Mouse (Mus musculus) spleen, postnatal 36 days (tissue): ENCODE results near the gene Rbm38.
A peak's percentile ranks its signal among the peaks of the same experiment; 100 is the strongest.

Experiments
- DNase-seq, 2 experiments: peaks; one replicate each; pipeline ENCODE4 v3.0.0; 2022; ENCODE audit warnings: low spot score in 2 of 2, mixed read lengths in 1 of 2

The Rbm38 gene

DNA sequence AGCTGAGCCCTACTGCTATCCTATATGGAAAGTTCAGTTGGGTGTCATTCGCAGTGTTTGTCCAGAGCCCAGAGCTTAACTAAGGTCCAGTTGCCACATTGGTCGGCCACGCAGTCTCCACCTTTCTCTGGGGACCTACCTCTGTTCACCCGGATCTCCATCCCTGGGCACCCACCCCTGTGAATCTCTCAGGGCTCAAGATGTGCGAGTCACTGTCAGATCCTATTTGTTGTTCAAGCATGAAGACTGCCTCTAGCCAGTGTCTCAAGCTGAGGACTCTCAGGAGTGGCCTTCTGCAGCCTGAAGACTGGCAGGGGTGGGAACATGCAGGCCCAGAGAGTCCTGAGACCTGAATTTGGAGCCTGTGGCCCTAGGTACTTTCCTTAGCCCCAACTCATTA is 15.8 kb downstream of the Rbm38 start:
- no peak for DNase-seq

DNA sequence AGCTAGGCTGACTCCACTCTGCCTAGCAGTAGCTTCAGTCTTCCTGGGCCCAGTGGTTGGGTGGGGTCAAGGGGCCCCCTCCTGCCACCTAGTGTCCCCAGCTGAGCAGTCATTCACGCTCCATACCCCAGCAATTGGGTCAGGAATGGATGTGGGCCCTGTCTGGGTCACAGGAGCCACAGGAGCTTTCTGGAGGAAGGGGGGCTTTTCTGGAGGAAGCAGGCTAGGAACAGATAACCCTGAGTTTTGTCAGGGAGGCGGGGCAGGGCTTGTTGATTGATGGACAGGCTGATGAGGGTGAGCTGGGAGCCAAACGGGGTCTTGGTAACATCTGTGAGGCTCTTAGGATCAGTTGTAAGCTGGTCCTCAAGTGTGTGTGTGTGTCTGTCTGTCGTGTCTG is 16.3 kb downstream of the Rbm38 start:
- DNase-seq, result no peak

DNA sequence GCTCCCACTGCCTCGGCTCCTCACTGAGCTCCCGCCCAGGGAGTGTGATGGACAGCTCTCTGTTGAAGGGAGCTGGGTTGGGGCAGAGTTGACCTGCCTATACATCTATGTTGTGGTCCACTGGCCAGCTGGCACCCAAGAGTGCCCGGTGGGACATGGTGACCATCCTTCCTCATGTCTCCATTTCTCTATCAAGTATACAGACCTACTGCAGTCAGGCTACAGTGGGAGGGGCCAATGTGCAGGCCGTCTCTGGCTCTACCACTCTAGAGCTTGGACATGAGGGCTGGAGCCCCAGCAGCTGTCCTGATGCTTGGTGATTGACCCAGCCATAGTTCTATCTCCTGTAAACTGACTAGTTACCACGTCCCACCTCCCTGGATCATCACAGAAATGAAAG is 17.0 kb downstream of the Rbm38 start:
- DNase-seq, result no peak

DNA sequence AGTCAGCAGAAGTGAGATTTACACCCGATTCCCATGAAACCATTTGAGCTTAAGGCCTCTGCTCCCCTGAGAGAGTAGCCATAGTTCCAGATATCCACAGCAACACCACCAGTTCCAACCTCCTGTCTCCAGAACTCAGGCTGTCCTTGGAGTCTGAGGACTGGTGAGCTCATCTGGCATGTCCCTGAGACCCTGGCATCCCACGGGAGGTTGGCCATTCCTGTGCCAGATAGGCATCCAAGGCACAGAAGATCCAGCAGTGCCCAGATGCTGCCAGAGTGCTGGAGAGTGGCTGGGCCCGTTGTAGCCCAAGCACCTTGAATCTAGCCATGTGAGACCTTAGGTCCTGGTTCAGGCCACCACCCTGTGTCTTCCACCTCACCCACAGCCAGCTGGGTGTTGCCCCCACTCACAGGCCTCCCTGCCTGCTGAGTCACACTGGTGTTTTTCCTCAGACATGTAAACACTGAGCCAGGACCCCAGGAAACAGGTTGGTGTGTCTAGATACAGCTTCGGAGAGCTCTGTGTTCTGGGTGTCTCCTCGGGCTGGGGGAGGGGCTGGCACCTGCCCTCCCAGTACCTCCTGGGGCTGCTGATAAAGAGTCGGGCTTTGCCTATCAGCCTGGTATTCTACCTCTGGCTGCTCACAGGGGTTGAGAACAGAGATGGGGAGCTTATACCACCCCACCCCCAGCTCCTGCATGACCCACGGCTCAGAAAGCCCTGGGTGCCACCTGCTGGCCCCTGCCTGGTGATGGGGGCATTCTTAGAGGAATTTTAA is 17.7 kb downstream of the Rbm38 start:
- peak; percentile 77 to 88 for DNase-seq

DNA sequence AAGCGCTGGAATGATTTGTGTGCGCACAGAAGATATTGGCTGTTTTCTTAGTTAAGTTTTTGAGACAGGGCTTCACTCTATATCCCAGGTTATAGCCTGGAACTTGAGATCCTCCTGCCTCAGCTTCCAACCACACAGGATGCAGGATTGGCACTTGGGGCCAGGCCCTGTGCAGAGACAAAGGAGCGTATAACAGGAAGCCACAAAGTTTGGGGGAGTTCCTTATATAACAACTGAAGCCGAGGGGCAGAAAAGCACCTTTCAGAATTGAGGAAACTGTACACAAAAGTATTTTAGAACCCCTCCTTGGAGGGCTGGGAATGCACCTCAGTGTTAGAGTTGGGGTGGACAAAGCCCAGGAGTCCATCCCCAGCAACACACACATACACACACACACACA is 18.7 kb downstream of the Rbm38 start:
- DNase-seq, result no peak

DNA sequence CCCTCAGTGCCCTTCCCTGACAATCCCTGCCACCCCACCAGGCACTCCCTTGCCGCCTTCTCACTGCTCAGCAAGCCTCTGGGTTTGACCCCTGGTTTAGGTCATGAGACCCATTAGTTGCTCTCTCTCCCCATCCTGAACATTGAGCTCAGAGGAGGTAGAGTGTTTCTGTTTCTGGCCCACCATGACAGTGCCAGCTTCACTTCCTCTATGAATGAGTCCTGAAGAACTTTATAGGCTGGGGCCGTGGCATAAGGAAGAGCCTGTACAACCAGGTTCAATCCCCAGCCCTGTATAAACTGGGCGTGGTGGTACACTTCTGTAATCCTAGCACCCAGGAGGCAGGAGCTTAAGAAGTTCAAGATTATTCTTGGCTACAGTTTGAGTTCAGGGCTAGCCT is 20.5 kb downstream of the Rbm38 start:
- no peak for DNase-seq

DNA sequence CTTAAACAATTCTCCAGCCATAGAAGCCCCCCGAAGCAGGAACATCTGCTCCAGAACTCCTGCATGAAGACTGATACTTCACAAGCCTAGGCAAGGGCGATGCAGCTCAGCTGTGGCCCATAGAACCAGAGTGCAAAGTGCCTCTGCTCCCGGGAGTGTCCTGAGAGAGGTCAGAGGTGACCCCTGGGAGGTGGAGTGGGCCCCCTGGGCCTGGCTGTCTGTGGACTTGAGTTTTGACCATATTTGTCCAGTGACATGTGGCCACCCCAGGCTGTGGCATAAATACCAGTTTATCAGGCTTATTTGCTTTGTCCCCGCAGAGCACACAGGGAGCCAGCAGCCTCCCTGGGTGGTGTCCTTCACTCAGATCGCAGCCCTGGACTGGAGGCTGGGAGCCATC is 20.9 kb downstream of the Rbm38 start:
- no peak for DNase-seq

DNA sequence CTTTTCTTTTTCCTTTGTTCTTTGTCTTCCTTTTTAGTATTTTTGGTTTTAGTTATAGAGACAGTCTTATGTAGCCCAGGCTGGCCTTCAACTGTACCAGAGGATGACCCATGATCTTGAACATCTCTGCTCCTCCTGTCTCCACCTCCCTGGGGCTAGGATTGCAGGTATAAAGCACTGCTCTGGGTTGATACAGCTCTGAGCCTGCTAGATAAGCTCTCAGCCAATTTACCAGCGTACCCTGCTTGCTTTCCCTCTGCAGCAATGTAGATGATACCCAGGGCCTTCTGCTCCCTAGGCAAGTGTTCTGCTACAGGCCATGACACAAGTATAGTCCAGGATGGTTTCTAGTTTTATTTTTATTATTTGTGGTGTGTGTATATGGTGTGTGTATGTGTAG is 21.6 kb downstream of the Rbm38 start:
- DNase-seq, result no peak

DNA sequence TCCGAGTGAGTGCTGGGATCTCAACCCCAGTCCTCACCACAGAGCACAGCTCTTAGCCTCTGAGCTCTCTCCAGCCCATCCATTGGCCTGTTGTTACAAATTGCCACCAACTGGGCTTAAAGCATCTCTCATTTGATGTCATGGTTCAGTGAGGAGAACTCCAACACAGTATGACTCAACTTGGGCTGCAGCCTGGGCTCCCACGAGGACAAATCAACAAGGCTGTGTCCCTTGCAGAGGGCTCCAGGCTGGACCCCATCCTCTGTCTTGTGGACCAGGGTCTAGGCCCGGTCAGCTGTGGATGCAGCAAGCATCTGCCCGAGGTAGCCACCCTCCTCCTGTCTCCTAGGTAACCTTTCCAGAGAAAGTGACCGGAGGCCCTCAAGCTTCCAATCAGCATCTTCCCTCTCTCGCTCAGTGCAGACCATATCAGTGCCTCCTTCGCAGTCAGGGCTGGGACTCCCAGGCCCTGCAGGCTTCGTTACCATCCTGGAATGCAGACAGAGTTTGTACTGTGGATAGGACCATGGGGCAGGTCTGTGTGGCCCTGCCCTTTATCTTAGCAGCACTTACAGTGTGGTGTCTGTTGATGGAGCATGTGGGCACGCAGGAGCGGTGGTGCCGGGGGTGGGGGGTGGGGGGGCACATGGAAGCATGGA is 22.3 kb downstream of the Rbm38 start:
- DNase-seq, result no peak

DNA sequence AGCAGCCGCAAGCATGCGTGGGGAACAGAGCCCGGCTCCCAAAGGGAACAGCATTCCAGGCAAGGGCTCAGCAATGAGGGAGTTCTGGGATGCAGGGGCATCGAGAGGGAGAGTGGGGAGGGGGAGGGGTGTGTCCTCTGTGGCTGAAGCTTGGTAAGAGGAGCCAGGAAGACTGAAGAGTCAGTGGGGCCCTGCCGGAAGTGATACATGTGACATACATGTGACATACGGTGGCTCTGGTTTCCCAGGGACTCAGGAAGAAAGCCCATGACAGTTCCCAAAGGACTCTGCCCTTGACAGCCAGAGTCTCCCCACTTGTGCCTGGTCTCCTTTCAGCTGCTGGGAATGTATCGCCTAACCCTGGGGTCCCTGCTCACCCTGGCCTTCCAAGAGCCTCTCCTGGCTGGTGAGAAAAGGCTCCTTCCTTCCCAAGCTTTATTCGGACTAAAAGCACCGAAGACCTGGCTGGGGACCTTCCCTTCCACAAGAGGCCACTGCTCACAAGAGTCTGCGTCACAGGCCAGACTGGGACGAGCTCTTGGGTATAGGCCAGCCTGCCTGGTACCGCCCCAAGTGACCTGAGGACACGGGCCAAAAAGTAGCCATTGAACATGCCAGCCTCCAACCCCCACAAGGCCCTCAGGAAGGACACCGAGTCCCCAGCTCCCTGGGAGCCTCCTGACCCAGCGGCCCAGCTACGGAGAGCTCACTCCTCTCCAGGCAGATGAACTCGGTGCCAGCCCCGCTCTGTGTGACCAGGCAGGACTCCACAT is 24.1 kb downstream of the Rbm38 start:
- DNase-seq, result no peak

DNA sequence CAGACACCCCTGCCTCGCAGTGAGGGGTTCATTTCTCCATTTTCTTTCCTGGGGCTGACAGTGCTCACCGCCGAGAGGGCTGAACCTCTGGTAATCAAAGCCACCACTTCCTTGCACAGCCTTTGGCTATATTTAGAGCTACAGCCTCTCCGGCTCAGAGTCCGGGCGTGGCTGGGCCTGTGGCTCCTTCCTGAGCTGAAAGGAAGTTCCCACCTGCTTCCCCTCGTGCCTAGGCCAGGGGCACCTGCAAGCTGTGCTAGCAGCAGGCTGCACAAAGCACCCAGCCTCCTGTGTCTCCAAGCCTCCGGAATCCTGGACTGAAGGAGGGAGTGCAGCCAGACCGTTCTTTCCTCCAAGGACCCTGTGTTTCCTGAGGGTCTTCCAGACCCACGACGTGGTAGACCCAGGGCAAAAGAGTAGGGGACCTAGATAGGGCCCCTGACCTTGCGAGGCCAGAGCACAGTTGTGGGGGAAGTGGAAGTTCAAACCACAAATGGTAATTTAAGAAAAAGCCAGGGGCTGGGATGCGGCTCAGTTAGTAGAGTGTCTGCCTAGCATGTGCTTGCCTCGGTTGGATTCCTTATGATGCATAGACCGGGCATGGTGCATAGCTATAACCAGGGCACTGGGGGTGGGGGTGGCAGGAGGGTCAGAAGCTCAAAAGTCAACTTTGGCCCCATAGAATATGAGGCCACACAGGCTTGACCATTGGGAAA is 26.4 kb downstream of the Rbm38 start:
- DNase-seq, result peak; percentile 87

DNA sequence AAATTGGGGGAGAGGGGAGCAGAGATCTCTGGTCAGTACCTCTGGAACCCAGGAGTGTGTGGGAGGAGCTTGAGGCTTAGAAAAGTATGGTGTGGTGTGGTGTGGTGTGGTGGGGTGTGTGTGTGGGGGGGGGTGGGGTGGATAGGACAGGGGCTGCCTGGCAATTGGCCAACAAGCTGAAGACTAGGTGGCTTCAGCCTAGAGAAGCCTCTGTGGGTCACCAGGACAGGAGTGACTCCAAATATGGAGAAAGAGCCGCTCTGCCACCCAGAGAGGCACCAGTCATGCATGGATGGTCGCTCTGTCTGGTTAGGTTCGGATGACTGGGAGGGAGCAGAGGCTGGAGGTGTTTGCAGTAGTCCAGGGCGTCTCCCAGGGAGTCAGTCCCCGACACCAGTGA is 27.2 kb downstream of the Rbm38 start:
- no peak for DNase-seq

DNA sequence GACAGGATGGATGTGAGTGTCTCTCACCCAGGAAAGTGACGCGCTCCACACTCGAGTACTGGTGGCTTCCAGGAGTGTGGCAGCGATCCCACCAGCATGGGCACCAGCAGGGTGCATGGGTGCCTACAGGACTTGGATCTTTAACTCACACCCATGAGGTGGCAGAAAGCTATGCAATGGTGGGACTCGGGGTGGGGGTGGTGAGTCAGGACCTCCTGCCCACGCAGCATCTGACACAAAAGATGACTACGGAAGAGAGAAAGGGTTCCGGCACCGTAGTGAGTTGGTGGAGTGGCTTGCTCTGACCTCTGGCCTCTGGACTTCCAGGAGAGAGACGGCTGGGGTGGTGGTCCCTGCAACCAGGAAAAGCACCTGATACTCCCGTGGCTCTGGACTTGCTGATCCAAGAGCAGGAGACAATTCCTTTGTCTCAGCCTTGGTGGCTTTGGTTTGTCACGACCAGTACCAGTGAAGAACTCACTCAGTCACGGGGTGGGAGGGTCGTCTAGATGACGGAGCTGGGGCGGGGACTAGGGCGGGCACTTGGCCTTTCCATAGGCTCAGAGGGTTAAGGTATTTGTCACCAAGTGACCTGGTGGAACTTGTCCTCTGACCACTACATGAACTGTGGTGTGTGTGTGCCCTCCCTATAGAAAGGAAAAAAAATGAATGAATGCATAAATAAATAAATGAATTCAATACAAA is 27.9 kb downstream of the Rbm38 start:
- DNase-seq, result no peak

DNA sequence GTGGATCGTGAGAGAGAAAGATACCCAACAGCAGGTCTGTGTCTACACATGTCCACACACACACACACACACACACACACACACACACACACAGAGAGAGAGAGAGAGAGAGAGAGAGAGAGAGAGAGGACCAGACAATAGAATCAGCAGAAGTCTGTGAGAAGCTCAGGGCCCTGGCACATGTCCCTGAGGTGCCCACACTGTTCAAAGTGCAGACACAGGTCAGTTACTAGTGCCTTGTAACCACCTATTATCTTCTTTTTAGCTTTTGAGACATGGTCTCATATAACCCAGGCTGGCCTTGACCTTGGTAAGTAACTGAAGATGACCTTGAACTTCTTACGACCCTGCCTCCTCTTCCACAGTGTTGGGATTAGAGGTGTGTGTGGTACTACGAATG is 28.9 kb downstream of the Rbm38 start:
- DNase-seq, result no peak

DNA sequence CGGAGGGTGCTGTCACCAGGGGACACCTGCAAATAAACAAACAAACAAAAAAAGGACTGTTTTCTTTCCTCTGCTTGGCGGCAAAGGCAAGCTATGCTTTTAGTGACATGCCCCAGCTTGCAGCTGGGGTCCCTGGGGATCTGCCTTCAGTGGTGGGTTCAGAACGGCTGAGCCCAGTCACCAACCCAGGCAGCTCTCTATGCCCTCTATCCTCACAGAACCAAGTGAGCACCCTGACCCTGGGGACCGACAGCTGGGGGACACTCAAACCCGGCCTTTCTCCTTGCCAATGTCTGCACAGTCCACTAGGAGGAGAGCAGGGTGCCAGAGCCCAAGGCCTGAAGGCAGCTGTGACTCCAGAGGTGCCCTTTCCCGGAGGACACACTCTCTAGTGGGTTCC is 29.5 kb downstream of the Rbm38 start:
- DNase-seq, result peak; percentile 51

DNA sequence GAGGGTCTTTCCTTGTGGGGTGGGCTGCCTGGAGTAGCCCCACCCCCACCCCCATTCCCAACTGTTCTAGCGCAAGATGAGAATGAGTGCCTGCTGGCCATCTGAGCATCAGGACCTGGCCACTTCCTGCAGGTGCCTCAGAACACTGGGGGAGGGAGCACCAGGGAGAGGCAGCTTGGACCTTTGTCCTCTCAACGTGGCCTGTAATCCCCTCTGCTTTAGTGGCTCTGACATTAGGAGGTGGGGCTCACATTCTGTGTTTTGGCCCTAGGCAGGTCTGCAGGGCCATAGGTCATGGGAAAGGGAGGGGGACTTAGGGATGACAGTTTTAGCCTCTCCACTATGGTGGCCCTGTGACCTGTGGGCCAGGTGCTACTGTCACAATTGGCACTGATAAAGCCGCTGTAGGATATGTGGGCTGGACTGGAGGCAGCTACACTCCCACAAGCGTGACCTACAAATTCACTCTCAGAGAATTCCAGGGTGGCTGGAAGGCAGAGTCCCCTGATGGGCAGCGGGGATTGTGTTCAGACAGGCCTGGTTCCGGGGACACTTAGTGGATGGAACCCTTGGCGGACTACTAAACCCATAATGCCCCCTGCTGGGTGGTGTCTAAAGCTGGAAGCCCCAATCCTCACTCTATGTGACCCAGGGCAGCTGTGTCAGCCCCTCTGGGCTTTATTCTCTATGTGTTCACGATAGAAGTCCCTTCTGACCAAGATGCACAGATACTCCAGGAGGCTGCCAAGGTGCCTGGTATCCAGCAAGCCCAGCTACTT is 30.5 kb downstream of the Rbm38 start:
- no peak for DNase-seq

DNA sequence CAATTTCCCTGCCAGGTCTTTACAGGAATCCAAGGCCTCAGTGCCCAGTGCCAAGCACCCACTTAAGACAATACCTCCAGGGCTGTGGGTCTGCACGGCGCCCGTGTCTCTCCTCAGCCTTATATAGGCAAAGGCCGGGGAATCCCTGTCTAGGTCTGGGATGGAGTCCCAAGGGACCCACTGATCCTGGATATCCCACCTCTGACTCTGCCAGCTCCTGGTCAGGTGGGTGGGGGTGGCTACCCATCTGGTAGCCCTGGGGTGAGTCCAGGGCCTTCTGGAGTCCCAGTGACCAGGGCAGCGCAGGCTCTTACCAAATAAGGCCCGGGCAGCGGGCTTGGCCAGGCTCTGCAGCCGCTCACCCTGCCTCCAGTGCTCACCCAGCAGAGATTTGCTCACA is 32.6 kb downstream of the Rbm38 start:
- no peak for DNase-seq

DNA sequence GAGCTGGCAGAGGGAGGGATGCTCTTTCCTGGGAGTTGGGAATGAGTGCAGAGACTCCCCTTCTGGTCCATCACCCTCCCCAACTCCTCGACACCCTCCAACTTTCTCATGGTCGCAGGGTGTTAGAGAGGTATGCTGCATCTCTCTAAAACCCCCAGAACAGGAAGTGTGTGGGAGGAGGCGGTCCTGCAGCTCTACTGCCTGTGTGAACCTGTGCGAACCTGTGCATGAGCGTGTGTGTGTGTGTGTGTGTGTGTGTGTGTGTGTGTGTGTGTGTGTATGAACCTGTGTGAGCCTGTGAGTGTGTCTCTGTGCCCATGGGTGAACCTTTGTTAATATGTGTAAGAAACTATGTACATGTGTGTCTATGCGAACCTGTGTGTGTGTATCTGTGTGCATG is 33.5 kb downstream of the Rbm38 start:
- peak; percentile 81 to 85 for DNase-seq

DNA sequence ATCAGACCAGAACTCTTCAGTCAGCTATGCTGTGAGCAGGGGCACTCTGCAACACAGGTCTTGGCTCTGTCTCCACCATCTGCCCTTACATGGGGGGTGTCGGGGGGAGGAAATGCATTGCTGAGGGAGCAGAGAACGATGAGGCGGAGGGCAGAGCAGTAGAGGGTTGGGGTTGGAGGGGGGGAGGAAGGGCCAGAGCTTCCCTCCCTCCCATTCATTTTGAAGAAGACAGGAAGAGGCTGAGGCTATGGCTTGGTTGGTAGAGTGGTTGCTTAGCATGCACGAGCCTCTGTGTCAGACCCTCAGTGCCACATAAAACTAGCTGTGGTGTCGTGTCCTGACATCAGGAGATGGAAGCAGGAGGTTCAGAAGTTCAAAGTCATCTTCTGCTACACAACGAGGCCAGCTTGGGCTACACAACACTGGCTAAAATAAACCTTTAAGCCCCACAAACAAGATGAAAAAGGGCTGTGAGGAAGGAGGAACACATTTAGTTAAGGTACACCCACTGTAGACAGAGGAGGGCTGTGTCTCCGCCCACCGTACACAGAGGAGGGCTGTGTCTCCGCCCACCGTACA is 36.1 kb downstream of the Rbm38 start:
- no peak for DNase-seq

DNA sequence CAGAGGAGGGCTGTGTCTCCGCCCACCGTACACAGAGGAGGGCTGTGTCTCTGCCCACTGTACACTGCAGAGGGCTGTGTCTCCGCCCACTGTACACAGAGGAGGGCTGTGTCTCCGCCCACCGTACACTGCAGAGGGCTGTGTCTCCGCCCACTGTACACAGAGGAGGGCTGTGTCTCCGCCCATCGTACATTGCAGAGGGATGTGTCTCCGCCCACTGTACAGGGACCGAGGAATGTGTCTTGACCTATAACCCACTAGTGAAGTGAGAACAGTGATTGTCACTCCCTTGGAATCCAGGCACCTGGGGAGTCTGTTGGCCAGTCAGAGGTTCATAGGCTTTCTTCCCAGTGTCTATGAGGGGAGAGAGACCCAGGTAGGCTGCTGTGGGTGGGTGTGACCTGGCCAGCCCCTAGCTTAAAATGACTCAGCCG is 36.6 kb downstream of the Rbm38 start:
- DNase-seq, result no peak
